1 mouse cellular context compared by ENCODE assay signal in the genomic region with DNA sequence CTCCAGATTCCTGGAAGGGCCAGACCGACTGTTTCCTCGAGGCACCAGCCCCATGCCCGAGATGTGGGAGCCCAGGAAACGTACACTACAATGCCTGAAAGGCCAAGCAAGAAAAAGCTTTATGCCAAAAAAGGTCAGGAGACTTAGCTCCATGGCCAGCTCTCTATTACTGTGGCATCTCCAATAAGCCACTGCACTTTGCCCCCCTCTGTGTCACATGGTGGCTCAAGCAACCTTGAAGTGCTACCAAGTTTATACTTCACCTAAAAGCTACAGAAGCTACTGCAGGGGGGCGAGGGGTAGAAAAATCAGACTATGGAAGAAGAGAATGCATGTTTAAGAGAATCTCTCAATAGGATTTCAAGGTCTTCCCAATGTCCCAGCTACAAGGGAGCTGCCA.
TF ChIP-seq lines count a peak whose summit lies in the region.

No protein-coding gene starts in this region.

TF ChIP-seq in CH12.LX, 34 proteins besides CTCF, POLR2A, EP300 and RAD21:
- TF ChIP-seq JUN (IDR thresholded peaks at IDR 0.05; ENCODE audit: insufficient read depth, low read depth, low read length) (no peak), ZC3H11A (IDR thresholded peaks at IDR 0.05; ENCODE audit: low read depth, low read length) (no peak), USF1 (IDR thresholded peaks at IDR 0.05; ENCODE audit: low read depth, low read length) (no peak)
